Mouse (Mus musculus): ENCODE results near the gene Slc25a23. TPM values are rescaled to one million over a fixed set of nuclear protein-coding genes. Genes with fewer than 3 reads are reported as not detected.

Gene Slc25a23
- polyA plus RNA-seq, 1 experiment, result 0.89 TPM

GRCm38 (mm10) chr17:57105181-57106034 is 45.7 kb upstream of the Slc25a23 start, which contains the start of gene Tnfsf9:
TSS of gene Tnfsf9 (plus strand) at chr17:57105325.
- Histone ChIP-seq H3K79me3 (ENCODE audit: low read depth) (peaks cover 8% of the 10 kb centered on the region), H3K36me3 (ENCODE audit: control insufficient read depth, insufficient read depth) (no peaks in the 10 kb centered on the region), H3K27me3 (ENCODE audit: control insufficient read depth, insufficient read depth, insufficient read length) (no peaks in the 10 kb centered on the region), H3K79me2 (ENCODE audit: control insufficient read depth, insufficient read depth) (peaks cover 21% of the 10 kb centered on the region), H3K4me3 (ENCODE audit: insufficient read depth, poor library complexity, severe bottlenecking) (peak within 1 kb of the TSS; percentile 65), H3ac (ENCODE audit: control insufficient read depth, insufficient read length, low read depth) (peak within 1 kb of the TSS; percentile 83)
- TF ChIP-seq MAX (IDR thresholded peaks at IDR 0.05) (no peak), FOSL1 (IDR thresholded peaks at IDR 0.05; ENCODE audit: insufficient read depth, low read length, poor library complexity, severe bottlenecking) (no peak), USF1 (IDR thresholded peaks at IDR 0.05; ENCODE audit: low read depth) (no peak), MYOD1 (IDR thresholded peaks at IDR 0.05; ENCODE audit: control insufficient read depth, insufficient read length, low read depth) (no peak), CTCF (IDR thresholded peaks at IDR 0.05; ENCODE audit: control insufficient read depth, insufficient read depth, insufficient read length) (no peak), CEBPB (IDR thresholded peaks at IDR 0.05; ENCODE audit: low read depth) (no peak), MYOG (IDR thresholded peaks at IDR 0.05; ENCODE audit: control insufficient read depth, extremely low read depth, insufficient read length) (no peak)

- H3K4me3 ChIP-seq (ENCODE audit: insufficient read depth, poor library complexity, severe bottlenecking), result no peak overlapping the region
- no peaks in the 10 kb centered on the region for H3K36me3 ChIP-seq (ENCODE audit: control insufficient read depth, insufficient read depth)
- TF ChIP-seq USF1 (IDR thresholded peaks at IDR 0.05; ENCODE audit: low read depth) (no peak), MAX (IDR thresholded peaks at IDR 0.05) (no peak), MYOG (IDR thresholded peaks at IDR 0.05; ENCODE audit: control insufficient read depth, extremely low read depth, insufficient read length) (no peak), CEBPB (IDR thresholded peaks at IDR 0.05; ENCODE audit: low read depth) (no peak), FOSL1 (IDR thresholded peaks at IDR 0.05; ENCODE audit: insufficient read depth, low read length, poor library complexity, severe bottlenecking) (no peak), MYOD1 (IDR thresholded peaks at IDR 0.05; ENCODE audit: control insufficient read depth, insufficient read length, low read depth) (no peak), CTCF (IDR thresholded peaks at IDR 0.05; ENCODE audit: control insufficient read depth, insufficient read depth, insufficient read length) (no peak)
- H3K27me3 ChIP-seq (ENCODE audit: control insufficient read depth, insufficient read depth, insufficient read length), result no peaks in the 10 kb centered on the region
- no peak overlapping the region for H3ac ChIP-seq (ENCODE audit: control insufficient read depth, insufficient read length, low read depth)
- peaks cover 21% of the 10 kb centered on the region for H3K79me2 ChIP-seq (ENCODE audit: control insufficient read depth, insufficient read depth)
- H3K79me3 ChIP-seq (ENCODE audit: low read depth), result peaks cover 8% of the 10 kb centered on the region
Measured at GRCm38 (mm10) chr17:57104496-57104895, 44.8 kb upstream of the Slc25a23 start.

GRCm38 (mm10) chr17:57102276-57102675 is 42.6 kb upstream of the Slc25a23 start:
- Histone ChIP-seq H3K36me3 (ENCODE audit: control insufficient read depth, insufficient read depth) (no peaks in the 10 kb centered on the region), H3K79me2 (ENCODE audit: control insufficient read depth, insufficient read depth) (peaks cover 19% of the 10 kb centered on the region), H3K27me3 (ENCODE audit: control insufficient read depth, insufficient read depth, insufficient read length) (no peaks in the 10 kb centered on the region), H3K4me3 (ENCODE audit: insufficient read depth, poor library complexity, severe bottlenecking) (no peak overlapping the region), H3K79me3 (ENCODE audit: low read depth) (peaks cover 8% of the 10 kb centered on the region), H3ac (ENCODE audit: control insufficient read depth, insufficient read length, low read depth) (no peak overlapping the region)
- TF ChIP-seq CEBPB (IDR thresholded peaks at IDR 0.05; ENCODE audit: low read depth) (no peak), USF1 (IDR thresholded peaks at IDR 0.05; ENCODE audit: low read depth) (no peak), MAX (IDR thresholded peaks at IDR 0.05) (no peak), CTCF (IDR thresholded peaks at IDR 0.05; ENCODE audit: control insufficient read depth, insufficient read depth, insufficient read length) (no peak), MYOG (IDR thresholded peaks at IDR 0.05; ENCODE audit: control insufficient read depth, extremely low read depth, insufficient read length) (no peak), FOSL1 (IDR thresholded peaks at IDR 0.05; ENCODE audit: insufficient read depth, low read length, poor library complexity, severe bottlenecking) (no peak), MYOD1 (IDR thresholded peaks at IDR 0.05; ENCODE audit: control insufficient read depth, insufficient read length, low read depth) (no peak)

GRCm38 (mm10) chr17:57099629-57100325 is 40.1 kb upstream of the Slc25a23 start:
- Histone ChIP-seq H3K79me3 (ENCODE audit: low read depth) (no peaks in the 10 kb centered on the region), H3K4me3 (ENCODE audit: insufficient read depth, poor library complexity, severe bottlenecking) (no peak overlapping the region), H3K79me2 (ENCODE audit: control insufficient read depth, insufficient read depth) (no peaks in the 10 kb centered on the region), H3ac (ENCODE audit: control insufficient read depth, insufficient read length, low read depth) (no peak overlapping the region), H3K27me3 (ENCODE audit: control insufficient read depth, insufficient read depth, insufficient read length) (no peaks in the 10 kb centered on the region), H3K36me3 (ENCODE audit: control insufficient read depth, insufficient read depth) (no peaks in the 10 kb centered on the region)
- TF ChIP-seq CTCF (IDR thresholded peaks at IDR 0.05; ENCODE audit: control insufficient read depth, insufficient read depth, insufficient read length), result no peak
- TF ChIP-seq MYOG (IDR thresholded peaks at IDR 0.05; ENCODE audit: control insufficient read depth, extremely low read depth, insufficient read length), result no peak
- no peak for TF ChIP-seq MAX (IDR thresholded peaks at IDR 0.05)
- TF ChIP-seq CEBPB (IDR thresholded peaks at IDR 0.05; ENCODE audit: low read depth), result no peak
- no peak for TF ChIP-seq USF1 (IDR thresholded peaks at IDR 0.05; ENCODE audit: low read depth)
- no peak for TF ChIP-seq MYOD1 (IDR thresholded peaks at IDR 0.05; ENCODE audit: control insufficient read depth, insufficient read length, low read depth)
- no peak for TF ChIP-seq FOSL1 (IDR thresholded peaks at IDR 0.05; ENCODE audit: insufficient read depth, low read length, poor library complexity, severe bottlenecking)

- Histone ChIP-seq H3K36me3 (ENCODE audit: control insufficient read depth, insufficient read depth) (no peaks in the 10 kb centered on the region), H3K79me3 (ENCODE audit: low read depth) (no peaks in the 10 kb centered on the region), H3ac (ENCODE audit: control insufficient read depth, insufficient read length, low read depth) (no peak overlapping the region), H3K79me2 (ENCODE audit: control insufficient read depth, insufficient read depth) (no peaks in the 10 kb centered on the region), H3K4me3 (ENCODE audit: insufficient read depth, poor library complexity, severe bottlenecking) (no peak overlapping the region), H3K27me3 (ENCODE audit: control insufficient read depth, insufficient read depth, insufficient read length) (no peaks in the 10 kb centered on the region)
- no peak for TF ChIP-seq USF1 (IDR thresholded peaks at IDR 0.05; ENCODE audit: low read depth)
- TF ChIP-seq FOSL1 (IDR thresholded peaks at IDR 0.05; ENCODE audit: insufficient read depth, low read length, poor library complexity, severe bottlenecking), result no peak
- no peak for TF ChIP-seq MAX (IDR thresholded peaks at IDR 0.05)
- no peak for TF ChIP-seq CTCF (IDR thresholded peaks at IDR 0.05; ENCODE audit: control insufficient read depth, insufficient read depth, insufficient read length)
- no peak for TF ChIP-seq MYOD1 (IDR thresholded peaks at IDR 0.05; ENCODE audit: control insufficient read depth, insufficient read length, low read depth)
- TF ChIP-seq MYOG (IDR thresholded peaks at IDR 0.05; ENCODE audit: control insufficient read depth, extremely low read depth, insufficient read length), result no peak
- TF ChIP-seq CEBPB (IDR thresholded peaks at IDR 0.05; ENCODE audit: low read depth), result no peak
Measured at GRCm38 (mm10) chr17:57098321-57098720, 38.7 kb upstream of the Slc25a23 start.
